ENCODE assay signal across 8 mouse cellular contexts in genomic region chr19:60730281-60730852, GRCm38 (mm10). TPM values are rescaled to one million over a fixed set of nuclear protein-coding genes. Genes with fewer than 3 reads are reported as not detected.
DNase-seq lines count a peak whose midpoint lies in the region; ATAC-seq and TF ChIP-seq lines count a peak whose summit lies in the region.

No protein-coding gene starts in this region.

- no peaks in the 10 kb centered on the region for H3K36me3 ChIP-seq in liver, embryonic 16.5 days (ENCODE audit: control insufficient read depth, insufficient read depth)

- H3K9me3 ChIP-seq in liver, embryonic 16.5 days (replicated peaks; ENCODE audit: control insufficient read depth, low read length): no peaks in the 10 kb centered on the region

- peak; percentile 74; the same call in 1 of the 2 replicates for ATAC-seq in liver, embryonic 16.5 days (ENCODE audit: low read depth)

- 51% methylated on average over 2 of the region's 2 CpGs for WGBS in liver, embryonic 16.5 days (ENCODE audit: insufficient replicate concordance)

- peak; percentile 85 for TF ChIP-seq CTCF in layer of hippocampus, adult 2 months (conservative IDR thresholded peaks at IDR 0.05)

- no peak overlapping the region for H3K9ac ChIP-seq in liver, embryonic 16.5 days (ENCODE audit: low read depth, low read length)

- H3K4me3 ChIP-seq in layer of hippocampus, adult 2 months: no peak overlapping the region
- no peak overlapping the region for H3K4me3 ChIP-seq in liver, embryonic 16.5 days (ENCODE audit: low read depth, low read length)

- peaks cover 7% of the 10 kb centered on the region for H3K4me1 ChIP-seq in liver, embryonic 16.5 days (ENCODE audit: control insufficient read depth, low read depth, low read length)

- intact Hi-C loops in heart, postnatal 36 days (cut with DNase I): no loop called here
- intact Hi-C loops in left cerebral cortex, postnatal 36 days (cut with DNase I): no loop called here

- DNase-seq in layer of hippocampus, adult 2 months (ENCODE audit: low spot score in 2 of 2): peak; percentile 41 to 57
- DNase-seq in layer of hippocampus, adult 9-11 months: no peak
- peak; percentile 44 for DNase-seq in MN1 (ENCODE audit: low spot score)
- DNase-seq in cerebellum, adult 11-12 months: peak; percentile 28
- peak; percentile 5 for DNase-seq in heart, postnatal 36 days
- peak; percentile 38 to 74 for DNase-seq in spleen, postnatal 10 days (ENCODE audit: low spot score in 2 of 2)
- no peak for DNase-seq in left cerebral cortex, postnatal 36 days (ENCODE audit: low spot score in 2 of 2)

- H3K27me3 ChIP-seq in liver, embryonic 16.5 days (ENCODE audit: control insufficient read depth, insufficient read depth, low read depth, low read length): peaks cover 4% of the 10 kb centered on the region; the same call in 1 of the 2 replicates

- no peak overlapping the region for H3K27ac ChIP-seq in layer of hippocampus, adult 2 months
- H3K27ac ChIP-seq in liver, embryonic 16.5 days (ENCODE audit: low read length): no peak overlapping the region

- H3K4me2 ChIP-seq in liver, embryonic 16.5 days (ENCODE audit: low read depth, low read length): no peak overlapping the region

RNA-seq across cellular contexts. Expression of gene Nanos1, which starts 25.4 kb away (rescaled TPM):
- total RNA-seq in layer of hippocampus, adult 2 months (2021): 10 to 100 TPM; 14.8 to 16.8 TPM
- total RNA-seq in heart, postnatal 36 days (2021): under 1 TPM; 0.16 to 0.25 TPM
- 0.85 and 0.87 TPM in 2 replicates for polyA plus RNA-seq in liver, embryonic 16.5 days (2015; fragmentation: Nextera tagmentation; extraction: Ambion mirVana)
- total RNA-seq in left cerebral cortex, postnatal 36 days (2021): 10 to 100 TPM; 22.3 to 23.4 TPM

Comparison
In these comparisons a context has a peak if more than half of its experiments do, and no peak if none do; other contexts are left out.
1. DNase-seq: peak in layer of hippocampus, adult 2 months (2 of 2), MN1 (single experiment), cerebellum, adult 11-12 months (single experiment), heart, postnatal 36 days (2 of 2) and spleen, postnatal 10 days (2 of 2); none in layer of hippocampus, adult 9-11 months (single experiment) and left cerebral cortex, postnatal 36 days (0 of 2).
2. RNA of gene Nanos1, which starts 25.4 kb away (total RNA-seq): 22.3 to 23.4 TPM in left cerebral cortex, postnatal 36 days and 14.8 to 16.8 TPM in layer of hippocampus, adult 2 months; 0.16 to 0.25 TPM in heart, postnatal 36 days; every median in the first group is over 10 times any median in the second.